Mouse (Mus musculus) stomach, embryonic 14.5 days (tissue): ENCODE data around the gene Tmem44. TPM values are rescaled to one million over a fixed set of nuclear protein-coding genes. Genes with fewer than 3 reads are reported as not detected.

Experiments used
- ATAC-seq: fragments of 200-750 bp; cut with Nextera tagmentation; 2 replicates; pipeline ENCODE4 v1.8.0; 2017; ENCODE audit warnings: low read depth, moderate TSS enrichment; ENCODE audit not compliant: insufficient number of reproducible peaks, insufficient read depth, low FRiP score
- H3K27ac ChIP-seq: fragments of 300-500 bp; sonication (generic); 2 replicates; pipeline ENCODE4 v1.5.1; 2014; ENCODE audit warnings: mild to moderate bottlenecking, low read length, moderate library complexity, mixed read lengths
- H3K27me3 ChIP-seq: fragments of 300-500 bp; sonication (generic); 2 replicates; pipeline ENCODE4 v1.6.1; 2014; ENCODE audit warnings: low read length, control low read depth, mixed read lengths; ENCODE audit not compliant: control insufficient read depth, insufficient read depth
- H3K36me3 ChIP-seq: fragments of 300-500 bp; sonication (generic); 2 replicates; pipeline ENCODE4 v1.6.1; 2014; ENCODE audit warnings: mild to moderate bottlenecking, control low read depth, low read length, moderate library complexity, mixed read lengths; ENCODE audit not compliant: control insufficient read depth, insufficient read depth
- H3K4me1 ChIP-seq: fragments of 300-500 bp; sonication (generic); 2 replicates; pipeline ENCODE4 v1.6.1; 2014; ENCODE audit warnings: low read length, control low read depth, mixed read lengths; ENCODE audit not compliant: control insufficient read depth, insufficient read depth
- H3K4me2 ChIP-seq: fragments of 300-500 bp; sonication (generic); replicated peaks from 2 replicates; pipeline ENCODE4 v1.6.1; 2014; ENCODE audit warnings: low read depth, low read length, control low read depth
- H3K4me3 ChIP-seq: fragments of 300-500 bp; sonication (generic); 2 replicates; pipeline ENCODE4 v1.5.1; 2014; ENCODE audit warnings: low read depth, low read length, control low read depth
- H3K9ac ChIP-seq: fragments of 300-500 bp; sonication (generic); replicated peaks from 2 replicates; pipeline ENCODE4 v1.6.1; 2014; ENCODE audit warnings: low read depth, mild to moderate bottlenecking, control low read depth, low read length, moderate library complexity, mixed read lengths
- H3K9me3 ChIP-seq: fragments of 300-500 bp; sonication (generic); 2 replicates; pipeline ENCODE4 v1.6.1; 2016; ENCODE audit warnings: low read depth, low read length, control low read depth; ENCODE audit not compliant: control insufficient read depth
- WGBS: fragments of 180-500 bp; shearing (Covaris S2); extraction: QIAGEN DNeasy Blood & Tissue Kit; methylation state at CpG from one replicate; pipeline ENCODE4 v1.1.7; 2014; 5-methylcytosine and 5-hydroxymethylcytosine counted together
- polyA plus RNA-seq: library from polyadenylated mRNA; unstranded; fragments of >200 nt; fragmentation: Nextera tagmentation; extraction: Ambion mirVana; gene quantifications from 2 replicates; pipeline ENCODE4 v1.2.1, GENCODE M21; 2014

The Tmem44 gene
- polyA plus RNA-seq, 1 experiment from 2014 or later, result 15.2 TPM

GRCm38 (mm10) chr16:30503958-30504357, 46.7 kb downstream of the Tmem44 start:
- Histone ChIP-seq H3K27me3 (no peaks in the 10 kb centered on the region), H3K9ac (no peak overlapping the region), H3K4me3 (no peak overlapping the region), H3K4me1 (peaks cover 13% of the 10 kb centered on the region), H3K27ac (no peak overlapping the region), H3K36me3 (no peaks in the 10 kb centered on the region), H3K9me3 (no peaks in the 10 kb centered on the region), H3K4me2 (no peak overlapping the region)
- peak; percentile 30; the same call in 1 of the 2 replicates for ATAC-seq
- WGBS, result 16% methylated on average over 15 of the region's 15 CpGs

GRCm38 (mm10) chr16:30502221-30502891, 48.3 kb downstream of the Tmem44 start:
- Histone ChIP-seq H3K4me3 (no peak overlapping the region), H3K27me3 (no peaks in the 10 kb centered on the region), H3K9ac (no peak overlapping the region), H3K4me2 (peak overlapping the region; percentile 35), H3K9me3 (no peaks in the 10 kb centered on the region), H3K36me3 (no peaks in the 10 kb centered on the region), H3K27ac (no peak overlapping the region), H3K4me1 (peaks cover 13% of the 10 kb centered on the region)
- 0 out of 2 replicates have a peak, but pooled peaks have one; percentile 43 for ATAC-seq
- 31% methylated on average over 25 of the region's 25 CpGs for WGBS

DNA sequence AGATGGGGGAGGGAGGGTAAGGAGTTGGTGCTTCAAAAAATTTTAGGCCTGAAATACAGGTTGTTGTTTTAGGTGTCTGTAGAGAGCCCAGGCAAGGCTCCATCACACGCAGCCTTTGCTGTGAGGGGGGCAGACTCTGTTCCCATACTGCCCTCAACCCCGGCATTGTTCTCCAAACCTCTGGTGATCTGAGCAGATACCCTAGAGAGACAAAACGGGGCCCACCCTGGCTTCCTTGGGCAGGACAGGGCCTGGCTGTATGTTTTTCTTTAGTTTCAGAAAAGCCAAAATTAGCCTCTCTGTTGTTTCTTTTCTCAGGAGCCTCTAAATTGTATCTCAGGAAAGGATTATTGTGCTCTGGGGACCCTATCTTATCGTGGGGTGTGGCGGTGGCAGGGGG, 49.0 kb downstream of the Tmem44 start:
- Histone ChIP-seq H3K36me3 (no peaks in the 10 kb centered on the region), H3K4me3 (no peak overlapping the region), H3K27me3 (no peaks in the 10 kb centered on the region), H3K4me1 (peaks cover 13% of the 10 kb centered on the region), H3K4me2 (no peak overlapping the region), H3K9me3 (no peaks in the 10 kb centered on the region), H3K9ac (no peak overlapping the region), H3K27ac (no peak overlapping the region)
- no peak for ATAC-seq
- 64% methylated on average over 5 of the region's 5 CpGs for WGBS

DNA sequence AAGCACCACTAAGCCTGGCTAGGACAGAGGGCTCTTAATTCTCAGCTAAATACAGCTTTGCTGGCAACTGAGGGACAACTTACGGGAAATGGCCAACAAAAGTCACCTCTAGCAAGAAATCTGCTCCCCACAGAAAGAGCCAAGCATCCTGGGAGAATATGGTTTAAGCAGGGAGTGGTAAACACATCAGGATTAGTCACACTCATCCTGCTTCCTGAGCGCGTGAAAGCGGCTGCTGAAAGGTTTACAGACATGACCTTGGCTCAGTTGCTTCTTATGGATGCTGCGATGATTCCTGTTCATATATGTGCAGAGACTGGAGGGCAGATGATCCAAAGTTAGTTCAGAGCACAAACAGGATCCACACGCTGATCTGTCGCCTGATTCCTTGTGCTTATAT, 50.4 kb downstream of the Tmem44 start:
- Histone ChIP-seq H3K36me3 (no peaks in the 10 kb centered on the region), H3K9me3 (no peaks in the 10 kb centered on the region), H3K4me3 (no peak overlapping the region), H3K27ac (no peak overlapping the region), H3K4me2 (no peak overlapping the region), H3K27me3 (no peaks in the 10 kb centered on the region), H3K9ac (no peak overlapping the region), H3K4me1 (peaks cover 13% of the 10 kb centered on the region)
- no peak for ATAC-seq
- WGBS, result 68% methylated on average over 7 of the region's 7 CpGs

DNA sequence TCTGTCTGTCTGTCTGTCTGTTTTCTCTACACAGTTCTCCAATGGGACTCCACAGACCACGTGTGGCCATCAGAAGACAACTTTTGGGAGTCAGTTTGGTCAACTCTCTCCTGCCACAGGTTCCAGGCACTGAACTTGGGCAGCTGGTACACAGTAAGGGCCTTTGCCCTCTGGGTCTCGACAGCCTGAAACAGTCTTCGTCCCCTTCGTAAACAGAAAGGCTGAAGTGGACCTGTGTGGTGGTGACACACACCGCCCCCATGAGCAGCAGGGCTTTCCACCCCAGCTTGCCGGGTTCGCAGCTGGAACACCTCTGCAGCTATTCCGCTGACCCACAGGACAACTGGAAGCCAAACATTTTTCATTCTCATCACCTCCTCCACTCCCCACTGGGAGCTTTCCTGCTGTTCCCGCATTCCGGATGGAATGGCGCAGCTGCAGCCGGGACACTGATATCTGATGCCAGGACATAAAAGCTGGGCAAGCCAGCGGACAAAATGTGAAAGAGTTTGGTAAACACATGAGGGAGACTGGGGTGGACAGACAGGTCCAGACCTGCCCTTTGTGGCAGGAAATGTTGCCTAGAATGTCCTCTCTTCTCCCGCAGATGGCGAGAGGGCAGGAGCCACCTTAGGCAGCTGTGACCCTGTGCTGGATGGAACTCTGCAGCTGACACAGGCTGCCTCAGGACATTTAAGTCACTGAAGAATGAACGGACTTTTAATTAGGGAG, 51.4 kb downstream of the Tmem44 start:
- WGBS, result 18% methylated on average over 16 of the region's 16 CpGs
- ATAC-seq, result 0 out of 2 replicates have a peak, but pooled peaks have one; percentile 3
- Histone ChIP-seq H3K36me3 (no peaks in the 10 kb centered on the region), H3K27ac (no peak overlapping the region), H3K4me2 (peak overlapping the region; percentile 10; the same call in 1 of the 2 replicates), H3K4me3 (no peak overlapping the region), H3K9ac (no peak overlapping the region), H3K27me3 (no peaks in the 10 kb centered on the region), H3K9me3 (no peaks in the 10 kb centered on the region), H3K4me1 (peaks cover 13% of the 10 kb centered on the region)

DNA sequence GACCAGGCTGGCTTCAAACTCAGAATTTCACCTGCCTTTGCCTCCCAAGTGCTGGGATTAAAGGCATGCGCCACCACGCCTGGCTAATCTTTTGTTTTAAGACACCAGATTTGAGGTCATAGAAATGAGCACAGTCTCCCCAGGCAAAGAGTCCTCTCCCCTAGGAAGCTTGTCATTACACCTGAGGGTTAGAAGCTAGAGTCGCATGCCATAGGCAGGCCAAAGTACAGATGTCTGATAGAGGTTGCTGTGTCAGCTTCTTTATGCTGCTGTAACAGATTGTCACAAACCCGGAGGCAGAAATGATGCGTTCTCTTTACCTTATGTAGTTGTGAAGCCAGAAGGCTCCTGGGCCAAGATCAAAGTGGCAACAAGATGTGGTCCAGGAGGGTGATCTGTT, 53.3 kb downstream of the Tmem44 start:
- Histone ChIP-seq H3K4me3 (no peak overlapping the region), H3K9me3 (no peaks in the 10 kb centered on the region), H3K4me2 (no peak overlapping the region), H3K9ac (no peak overlapping the region), H3K36me3 (no peaks in the 10 kb centered on the region), H3K4me1 (peaks cover 8% of the 10 kb centered on the region), H3K27me3 (no peaks in the 10 kb centered on the region), H3K27ac (no peak overlapping the region)
- 87% methylated on average over 5 of the region's 5 CpGs for WGBS
- no peak for ATAC-seq

DNA sequence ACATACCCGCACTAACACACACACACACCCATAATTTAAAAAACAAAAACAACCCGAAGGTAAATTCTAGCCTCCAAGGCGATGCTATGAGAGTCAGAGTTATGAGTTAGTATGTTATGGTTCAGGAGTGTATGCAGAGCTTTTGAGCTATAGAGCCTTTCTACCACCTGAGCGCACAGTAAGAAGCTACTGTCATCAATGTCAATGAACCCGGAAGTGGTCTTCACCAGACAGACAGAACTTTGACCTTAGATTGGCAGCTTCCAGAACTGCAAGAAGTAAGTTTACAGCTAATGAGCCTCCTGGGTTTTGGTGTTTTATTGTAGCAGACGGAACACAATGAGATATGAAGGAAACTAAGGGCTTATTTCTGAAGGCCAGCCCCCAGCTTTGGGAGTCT, 55.8 kb downstream of the Tmem44 start:
- H3K9me3 ChIP-seq, result no peaks in the 10 kb centered on the region
- H3K27ac ChIP-seq, result no peak overlapping the region
- no peak for ATAC-seq
- H3K4me2 ChIP-seq, result no peak overlapping the region
- H3K4me3 ChIP-seq, result no peak overlapping the region
- H3K9ac ChIP-seq, result no peak overlapping the region
- H3K36me3 ChIP-seq, result no peaks in the 10 kb centered on the region
- H3K27me3 ChIP-seq, result no peaks in the 10 kb centered on the region
- peaks cover 6% of the 10 kb centered on the region for H3K4me1 ChIP-seq
- 84% methylated on average over 6 of the region's 6 CpGs for WGBS

DNA sequence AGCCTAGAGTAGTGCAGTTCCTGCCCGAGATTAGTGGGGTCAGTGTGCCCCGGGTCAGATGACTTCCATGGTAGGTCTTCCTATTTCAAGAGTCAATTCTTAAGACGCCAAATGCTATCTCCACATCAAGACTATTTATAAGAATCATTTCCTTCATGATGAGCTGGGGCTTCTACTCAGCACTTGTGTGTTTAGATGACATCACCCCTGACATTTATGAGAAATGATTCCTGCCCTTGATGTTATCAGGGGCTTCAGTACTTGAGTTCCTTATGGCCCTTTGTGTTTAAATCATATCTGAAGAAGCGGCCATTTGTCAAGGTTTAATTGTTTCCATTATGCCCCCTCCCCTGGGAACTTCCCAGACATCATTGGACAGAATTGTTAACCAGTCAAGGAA, 58.9 kb downstream of the Tmem44 start:
- H3K27ac ChIP-seq, result no peak overlapping the region
- H3K4me1 ChIP-seq, result no peaks in the 10 kb centered on the region
- no peaks in the 10 kb centered on the region for H3K36me3 ChIP-seq
- H3K4me2 ChIP-seq, result no peak overlapping the region
- 23% methylated on average over 4 of the region's 4 CpGs for WGBS
- H3K9ac ChIP-seq, result no peak overlapping the region
- H3K9me3 ChIP-seq, result no peaks in the 10 kb centered on the region
- H3K27me3 ChIP-seq, result no peaks in the 10 kb centered on the region
- H3K4me3 ChIP-seq, result no peak overlapping the region
- no peak for ATAC-seq
